Mouse (Mus musculus) urinary bladder, postnatal 4 days (tissue): ENCODE measurements around the gene Pikfyve.

Source experiments
- DNase-seq, 2 experiments: peaks; one replicate each; pipeline ENCODE4 v3.0.0; 2021 to 2022; ENCODE audit warnings: low spot score in 2 of 2

Gene Pikfyve

GRCm38 (mm10) chr1:65314054-65315021, 127.9 kb downstream of the Pikfyve start:
- no peak for DNase-seq

GRCm38 (mm10) chr1:65315022-65315407, 128.5 kb downstream of the Pikfyve start:
- DNase-seq = no peak
